Mouse (Mus musculus): ENCODE measurements around the gene Hesx1.

DNA sequence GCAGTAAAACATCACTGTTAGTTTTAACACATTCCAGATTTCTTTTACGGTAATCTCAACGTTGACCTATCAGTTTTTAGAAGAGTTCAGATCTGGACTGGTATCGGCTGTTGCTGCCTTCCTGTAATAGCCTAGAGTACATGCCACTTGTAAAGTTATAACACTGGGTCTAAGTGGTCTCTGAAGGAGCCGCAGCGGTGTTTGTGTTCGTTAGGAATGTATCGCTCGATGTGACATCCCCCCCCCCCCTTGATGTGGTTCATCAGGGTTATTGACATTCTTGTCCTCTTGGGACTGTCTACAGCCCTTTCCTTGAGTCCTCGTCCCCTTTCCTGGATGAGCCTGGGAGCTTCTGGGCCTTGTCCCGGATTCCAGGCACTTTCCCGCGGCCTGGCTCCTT is 46.2 kb downstream of the Hesx1 start:
- TF ChIP-seq CTCF (IDR thresholded peaks at IDR 0.05; ENCODE audit: extremely low read depth, insufficient read depth, low read length) (no peak), POLR2A (IDR thresholded peaks at IDR 0.05; ENCODE audit: extremely low read depth, insufficient read depth, low read length) (no peak)
